Mouse (Mus musculus): Measurements from ENCODE around the gene Dnaaf2. TPM values are rescaled to one million over a fixed set of nuclear protein-coding genes. Genes with fewer than 3 reads are reported as not detected.

Gene Dnaaf2
- polyA plus RNA-seq, 1 experiment from 2014 or later: 8.1 TPM

DNA sequence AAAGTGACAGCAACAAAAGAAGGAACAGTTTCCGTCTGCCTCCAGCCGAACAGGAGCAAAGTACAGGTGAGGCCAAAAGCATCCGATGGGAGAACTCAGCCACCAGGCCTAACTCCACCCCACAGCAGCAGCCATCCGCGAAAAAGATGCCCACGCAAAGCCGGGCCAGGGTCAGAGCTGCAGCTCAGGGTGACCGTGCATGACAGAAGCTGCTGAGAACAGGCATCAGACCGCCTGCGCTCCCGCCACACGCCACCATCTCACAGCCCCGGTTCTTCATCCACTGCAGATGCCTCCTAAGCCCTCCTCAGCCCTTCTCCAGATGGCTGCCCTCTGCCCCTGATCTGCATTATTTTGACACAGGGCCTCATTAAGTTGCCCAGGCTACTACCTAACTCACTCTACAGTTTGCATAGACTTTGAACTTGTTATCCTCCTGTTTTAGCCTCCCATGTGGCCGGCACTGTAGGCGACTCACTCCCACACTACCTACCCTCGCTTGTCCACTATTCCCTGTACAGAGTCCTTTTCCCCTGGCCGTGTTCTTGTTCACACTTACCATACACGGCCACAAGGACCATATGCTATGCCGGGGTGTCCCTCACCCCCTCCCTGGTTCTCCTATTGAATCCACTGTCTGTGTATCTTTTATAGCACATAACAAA, 22.5 kb upstream of the Dnaaf2 start:
- no peak for ATAC-seq (replicated peaks; ENCODE audit: low FRiP score, low TSS enrichment, low read depth)
- Histone ChIP-seq H3K27ac (ENCODE audit: low read depth) (no peak overlapping the region), H3K4me3 (ENCODE audit: low read depth, low read length) (no peak overlapping the region), H3K27me3 (replicated peaks; ENCODE audit: control insufficient read depth, insufficient read depth, low read length) (no peaks in the 10 kb centered on the region), H3K4me1 (replicated peaks; ENCODE audit: control insufficient read depth, insufficient read depth, low read length) (no peaks in the 10 kb centered on the region), H3K9me3 (ENCODE audit: control insufficient read depth, low read length) (no peaks in the 10 kb centered on the region), H3K9ac (ENCODE audit: low read length) (no peak overlapping the region), H3K36me3 (ENCODE audit: control insufficient read depth, insufficient read depth, low read length) (peaks cover 58% of the 10 kb centered on the region), H3K4me2 (ENCODE audit: low read length) (no peak overlapping the region)
- no peak for DNase-seq (ENCODE audit: low spot score)
- 90% methylated on average over 19 of the region's 19 CpGs for WGBS

DNA sequence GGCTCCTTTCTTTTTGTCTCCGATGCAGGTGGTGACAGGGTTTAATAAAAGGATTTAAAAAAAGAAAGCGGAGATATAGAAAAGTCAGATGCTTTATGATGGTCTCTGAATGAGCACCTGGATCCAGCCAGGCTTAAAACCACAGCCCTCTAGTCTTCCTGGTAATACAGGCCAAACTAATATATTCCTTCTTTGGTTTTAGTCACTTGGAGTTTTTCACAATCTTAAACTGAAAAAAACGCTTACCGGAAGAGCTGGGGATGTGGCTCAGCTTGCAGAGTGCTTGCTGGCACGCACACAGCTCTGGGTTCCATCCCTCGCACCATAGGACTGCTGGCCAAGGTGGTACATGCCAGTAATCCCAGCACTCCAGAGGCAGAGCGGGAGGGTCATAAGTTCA, 18.4 kb upstream of the Dnaaf2 start:
- Histone ChIP-seq H3K27me3 (replicated peaks; ENCODE audit: control insufficient read depth, insufficient read depth, low read length) (no peaks in the 10 kb centered on the region), H3K27ac (ENCODE audit: low read depth) (no peak overlapping the region), H3K4me3 (ENCODE audit: low read depth, low read length) (no peak overlapping the region), H3K4me2 (ENCODE audit: low read length) (no peak overlapping the region), H3K36me3 (ENCODE audit: control insufficient read depth, insufficient read depth, low read length) (peaks cover 79% of the 10 kb centered on the region), H3K9ac (ENCODE audit: low read length) (no peak overlapping the region), H3K4me1 (replicated peaks; ENCODE audit: control insufficient read depth, insufficient read depth, low read length) (no peaks in the 10 kb centered on the region), H3K9me3 (ENCODE audit: control insufficient read depth, low read length) (no peaks in the 10 kb centered on the region)
- whole genome bisulfite sequencing: 92% methylated on average over 7 of the region's 7 CpGs
- DNase-seq (ENCODE audit: low spot score) (no peak), ATAC-seq (replicated peaks; ENCODE audit: low FRiP score, low TSS enrichment, low read depth) (no peak)

DNA sequence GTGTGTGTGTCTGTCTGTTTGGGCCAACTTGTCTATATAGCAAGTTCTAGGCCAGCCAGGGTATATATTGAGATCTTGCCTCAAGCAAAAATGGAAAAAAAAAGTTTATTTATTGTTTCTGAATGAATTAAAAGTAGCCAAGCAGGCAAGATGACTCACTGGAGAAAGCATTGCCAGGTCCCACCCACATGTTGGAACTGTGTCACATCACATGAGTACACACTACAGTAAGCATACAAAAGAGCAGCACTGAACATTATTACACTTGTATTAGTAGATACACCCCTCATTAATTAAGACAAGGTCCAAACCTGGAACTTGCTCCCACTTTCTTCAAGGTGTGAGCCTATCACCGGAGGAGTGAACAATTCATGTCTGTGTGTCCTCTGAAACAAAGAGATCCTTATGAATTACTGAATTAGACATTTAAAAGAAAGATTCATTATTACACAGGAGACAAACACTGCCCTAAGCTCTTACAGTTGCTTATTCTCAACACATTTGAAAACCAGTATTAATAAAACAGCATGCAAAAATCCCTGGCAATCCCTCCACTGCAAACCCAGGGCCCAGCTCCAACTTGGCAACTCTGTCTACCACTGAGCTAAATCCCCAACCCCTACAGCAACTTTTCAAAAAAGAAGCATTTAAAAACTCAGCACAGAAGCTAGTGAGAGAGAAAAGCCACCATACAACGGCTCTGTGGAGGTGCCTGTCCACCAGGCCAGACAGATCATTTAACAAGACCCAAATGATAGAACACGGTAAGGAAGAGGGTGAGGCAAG, 17.0 kb upstream of the Dnaaf2 start:
- no peaks in the 10 kb centered on the region for H3K9me3 ChIP-seq (ENCODE audit: control insufficient read depth, low read length)
- DNase-seq (ENCODE audit: low spot score): no peak
- peaks cover 72% of the 10 kb centered on the region for H3K36me3 ChIP-seq (ENCODE audit: control insufficient read depth, insufficient read depth, low read length)
- no peak overlapping the region for H3K4me2 ChIP-seq (ENCODE audit: low read length)
- no peak overlapping the region for H3K27ac ChIP-seq (ENCODE audit: low read depth)
- H3K4me1 ChIP-seq (replicated peaks; ENCODE audit: control insufficient read depth, insufficient read depth, low read length): no peaks in the 10 kb centered on the region
- no peak overlapping the region for H3K4me3 ChIP-seq (ENCODE audit: low read depth, low read length)
- 91% methylated on average over 3 of the region's 3 CpGs for WGBS
- ATAC-seq (replicated peaks; ENCODE audit: low FRiP score, low TSS enrichment, low read depth): no peak
- H3K9ac ChIP-seq (ENCODE audit: low read length): no peak overlapping the region
- no peaks in the 10 kb centered on the region for H3K27me3 ChIP-seq (replicated peaks; ENCODE audit: control insufficient read depth, insufficient read depth, low read length)

DNA sequence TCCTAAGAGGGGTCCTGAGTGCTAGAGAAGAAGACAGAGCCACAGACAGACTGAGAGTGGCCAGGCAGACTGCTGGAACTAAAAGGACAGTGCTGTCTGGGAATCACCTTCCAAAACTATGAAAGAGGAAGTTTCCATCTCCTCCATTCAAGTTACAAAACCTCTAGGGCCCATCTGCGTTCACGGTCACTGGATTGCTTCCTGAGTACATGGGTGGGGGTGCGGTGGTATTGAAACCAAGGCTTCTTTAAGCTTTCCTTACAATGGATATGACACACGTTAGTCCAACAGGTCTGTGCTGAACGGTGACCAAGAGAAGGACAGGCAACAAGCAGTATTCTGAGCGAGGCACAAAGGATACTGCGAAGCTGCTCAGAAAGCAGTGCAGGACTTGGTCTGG, 16.2 kb upstream of the Dnaaf2 start:
- Histone ChIP-seq H3K27ac (ENCODE audit: low read depth) (no peak overlapping the region), H3K9ac (ENCODE audit: low read length) (no peak overlapping the region), H3K36me3 (ENCODE audit: control insufficient read depth, insufficient read depth, low read length) (peaks cover 70% of the 10 kb centered on the region), H3K4me1 (replicated peaks; ENCODE audit: control insufficient read depth, insufficient read depth, low read length) (no peaks in the 10 kb centered on the region), H3K9me3 (ENCODE audit: control insufficient read depth, low read length) (no peaks in the 10 kb centered on the region), H3K4me3 (ENCODE audit: low read depth, low read length) (no peak overlapping the region), H3K27me3 (replicated peaks; ENCODE audit: control insufficient read depth, insufficient read depth, low read length) (no peaks in the 10 kb centered on the region), H3K4me2 (ENCODE audit: low read length) (no peak overlapping the region)
- DNase-seq (ENCODE audit: low spot score) (no peak), ATAC-seq (replicated peaks; ENCODE audit: low FRiP score, low TSS enrichment, low read depth) (no peak)
- WGBS: 93% methylated on average over 7 of the region's 7 CpGs

DNA sequence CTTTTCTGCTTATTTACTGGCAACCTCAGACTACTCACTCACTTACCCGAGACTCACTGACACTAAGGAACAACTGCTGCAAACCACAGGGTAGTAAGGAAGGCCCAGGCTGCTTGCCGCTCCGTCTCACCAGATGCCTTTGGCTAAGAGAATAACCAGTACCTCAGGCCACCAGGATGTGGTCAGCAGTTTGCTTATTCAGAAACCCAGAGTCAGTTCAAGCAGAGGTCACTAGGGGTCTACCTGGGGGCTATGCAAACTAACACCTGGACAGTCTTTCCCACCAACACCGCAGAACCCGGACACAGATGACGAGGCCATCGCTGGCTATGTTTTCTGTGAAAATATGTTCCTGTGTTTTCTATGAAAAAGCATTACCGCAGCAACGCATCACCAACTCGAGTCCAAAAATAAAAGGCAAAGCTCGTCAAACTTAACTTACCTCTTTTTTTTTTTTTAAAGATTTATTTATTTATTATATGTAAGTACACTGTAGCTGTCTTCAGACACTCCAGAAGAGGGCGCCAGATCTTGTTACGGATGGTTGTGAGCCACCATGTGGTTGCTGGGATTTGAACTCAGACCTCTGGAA, 15.1 kb upstream of the Dnaaf2 start:
- H3K4me3 ChIP-seq (ENCODE audit: low read depth, low read length): no peak overlapping the region
- WGBS: 95% methylated on average over 13 of the region's 13 CpGs
- H3K27me3 ChIP-seq (replicated peaks; ENCODE audit: control insufficient read depth, insufficient read depth, low read length): no peaks in the 10 kb centered on the region
- no peaks in the 10 kb centered on the region for H3K4me1 ChIP-seq (replicated peaks; ENCODE audit: control insufficient read depth, insufficient read depth, low read length)
- no peak for ATAC-seq (replicated peaks; ENCODE audit: low FRiP score, low TSS enrichment, low read depth)
- DNase-seq (ENCODE audit: low spot score): no peak
- peaks cover 75% of the 10 kb centered on the region for H3K36me3 ChIP-seq (ENCODE audit: control insufficient read depth, insufficient read depth, low read length)
- no peak overlapping the region for H3K27ac ChIP-seq (ENCODE audit: low read depth)
- H3K4me2 ChIP-seq (ENCODE audit: low read length): no peak overlapping the region
- H3K9me3 ChIP-seq (ENCODE audit: control insufficient read depth, low read length): no peaks in the 10 kb centered on the region
- H3K9ac ChIP-seq (ENCODE audit: low read length): no peak overlapping the region

DNA sequence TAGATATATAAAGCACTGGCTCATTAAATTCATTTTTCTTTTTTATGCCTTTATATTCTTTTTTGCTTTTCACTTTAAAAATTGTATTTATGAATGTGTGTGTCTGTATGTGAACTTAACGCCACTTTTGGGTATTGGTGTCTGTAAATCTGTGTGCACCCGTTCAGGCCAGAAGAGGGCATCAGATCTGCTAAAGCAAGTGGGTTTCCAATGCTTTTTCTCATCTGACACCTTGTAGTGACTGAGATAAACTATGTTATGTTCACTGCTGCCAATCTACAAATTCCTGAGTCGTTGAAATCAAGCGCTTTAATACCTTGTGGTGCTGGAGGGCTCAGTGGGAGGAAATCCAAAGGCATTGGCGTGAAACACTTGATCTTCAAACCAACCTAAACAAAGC, 12.8 kb upstream of the Dnaaf2 start:
- H3K36me3 ChIP-seq (ENCODE audit: control insufficient read depth, insufficient read depth, low read length): peaks cover 80% of the 10 kb centered on the region
- ATAC-seq (replicated peaks; ENCODE audit: low FRiP score, low TSS enrichment, low read depth) (no peak), DNase-seq (ENCODE audit: low spot score) (no peak)
- H3K4me2 ChIP-seq (ENCODE audit: low read length): no peak overlapping the region
- no peak overlapping the region for H3K27ac ChIP-seq (ENCODE audit: low read depth)
- no peak overlapping the region for H3K9ac ChIP-seq (ENCODE audit: low read length)
- WGBS: 81% methylated on average over 5 of the region's 5 CpGs
- no peaks in the 10 kb centered on the region for H3K4me1 ChIP-seq (replicated peaks; ENCODE audit: control insufficient read depth, insufficient read depth, low read length)
- H3K27me3 ChIP-seq (replicated peaks; ENCODE audit: control insufficient read depth, insufficient read depth, low read length): no peaks in the 10 kb centered on the region
- H3K4me3 ChIP-seq (ENCODE audit: low read depth, low read length): no peak overlapping the region
- H3K9me3 ChIP-seq (ENCODE audit: control insufficient read depth, low read length): no peaks in the 10 kb centered on the region

DNA sequence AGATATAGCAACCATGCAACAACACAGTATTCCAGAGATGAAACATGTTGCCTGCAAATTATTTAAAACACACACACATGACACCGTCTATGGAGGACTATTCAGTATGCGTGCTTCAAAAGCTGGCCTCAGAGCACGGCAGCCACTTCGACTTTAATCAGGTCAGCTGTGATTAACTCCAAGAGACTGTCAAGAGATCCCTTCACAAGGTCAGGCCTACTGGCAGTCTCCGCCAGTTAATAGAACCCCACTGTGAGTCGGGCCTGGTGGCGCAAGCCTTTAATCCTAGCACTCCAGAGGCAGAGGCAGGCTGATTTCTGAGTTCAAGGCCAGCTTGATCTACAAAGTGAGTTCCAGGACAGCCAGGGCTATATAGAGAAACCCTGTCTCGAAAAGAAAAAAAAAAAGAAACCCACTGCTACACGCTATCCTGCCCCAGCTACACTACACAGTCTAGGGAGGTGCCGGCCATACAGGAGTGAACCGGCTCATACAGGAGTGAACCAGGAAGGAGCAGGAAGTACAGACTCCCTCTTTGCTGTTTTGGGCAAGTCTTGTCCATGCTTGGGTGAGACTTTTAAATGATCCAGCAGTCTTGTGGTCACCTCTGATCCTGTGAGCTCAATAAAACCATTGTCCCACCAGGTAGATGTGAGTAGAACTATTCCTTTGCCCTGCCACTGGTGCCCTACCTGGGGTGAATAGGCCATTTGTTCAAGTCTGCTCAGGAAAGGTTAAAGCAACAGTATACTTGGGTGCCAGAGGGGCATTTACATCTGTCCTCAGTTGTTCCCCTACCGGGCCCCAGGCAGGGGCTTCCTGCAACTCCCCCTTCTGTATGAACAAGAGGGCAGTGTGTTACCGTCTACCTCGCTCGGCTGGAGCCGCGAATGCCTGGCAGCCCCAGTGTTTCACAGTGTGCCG, 12.1 kb upstream of the Dnaaf2 start:
- DNase-seq (ENCODE audit: low spot score): no peak
- Histone ChIP-seq H3K9ac (ENCODE audit: low read length) (no peak overlapping the region), H3K27ac (ENCODE audit: low read depth) (no peak overlapping the region), H3K4me3 (ENCODE audit: low read depth, low read length) (no peak overlapping the region), H3K36me3 (ENCODE audit: control insufficient read depth, insufficient read depth, low read length) (peaks cover 77% of the 10 kb centered on the region), H3K9me3 (ENCODE audit: control insufficient read depth, low read length) (no peaks in the 10 kb centered on the region), H3K4me1 (replicated peaks; ENCODE audit: control insufficient read depth, insufficient read depth, low read length) (no peaks in the 10 kb centered on the region), H3K27me3 (replicated peaks; ENCODE audit: control insufficient read depth, insufficient read depth, low read length) (no peaks in the 10 kb centered on the region), H3K4me2 (ENCODE audit: low read length) (no peak overlapping the region)
- 92% methylated on average over 18 of the region's 18 CpGs for WGBS
- no peak for ATAC-seq (replicated peaks; ENCODE audit: low FRiP score, low TSS enrichment, low read depth)

DNA sequence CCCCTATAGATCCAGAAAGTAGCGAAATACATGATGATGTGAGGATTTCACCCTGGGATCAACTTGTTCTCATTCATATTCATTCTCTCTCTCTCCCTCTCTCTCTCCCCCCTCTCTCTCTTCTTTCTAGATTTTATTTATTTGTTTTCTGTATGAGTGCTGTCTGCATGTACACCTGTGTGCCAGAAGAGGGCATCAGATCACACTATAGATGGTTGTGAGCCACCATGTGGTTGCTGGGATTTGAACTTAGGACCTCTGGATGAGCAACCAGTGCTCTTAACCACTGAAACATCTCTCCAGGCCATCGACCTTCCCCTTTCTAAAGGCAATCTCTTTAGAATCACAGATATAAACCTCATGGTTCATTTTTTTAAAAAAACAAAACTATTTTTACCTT, 10.3 kb upstream of the Dnaaf2 start:
- ATAC-seq (replicated peaks; ENCODE audit: low FRiP score, low TSS enrichment, low read depth) (no peak), DNase-seq (ENCODE audit: low spot score) (no peak)
- no peak overlapping the region for H3K9ac ChIP-seq (ENCODE audit: low read length)
- peaks cover 65% of the 10 kb centered on the region for H3K36me3 ChIP-seq (ENCODE audit: control insufficient read depth, insufficient read depth, low read length)
- H3K4me1 ChIP-seq (replicated peaks; ENCODE audit: control insufficient read depth, insufficient read depth, low read length): no peaks in the 10 kb centered on the region
- no peaks in the 10 kb centered on the region for H3K9me3 ChIP-seq (ENCODE audit: control insufficient read depth, low read length)
- H3K27ac ChIP-seq (ENCODE audit: low read depth): no peak overlapping the region
- WGBS: 90% methylated on average over 2 of the region's 2 CpGs
- H3K27me3 ChIP-seq (replicated peaks; ENCODE audit: control insufficient read depth, insufficient read depth, low read length): no peaks in the 10 kb centered on the region
- H3K4me3 ChIP-seq (ENCODE audit: low read depth, low read length): no peak overlapping the region
- H3K4me2 ChIP-seq (ENCODE audit: low read length): no peak overlapping the region

Data from intestine, embryonic 14.5 days (tissue).